Mouse (Mus musculus): ENCODE measurements around the gene Tek. TPM values are rescaled to one million over a fixed set of nuclear protein-coding genes. Genes with fewer than 3 reads are reported as not detected.

Gene Tek
- total and polyA plus RNA-seq, 3 experiments, result 0.28 to 0.58 TPM; not detected in 1

- Histone ChIP-seq H3K9ac (ENCODE audit: control insufficient read depth, low read depth, low read length, poor library complexity, severe bottlenecking) (no peak overlapping the region), H3K79me2 (ENCODE audit: control insufficient read depth, insufficient read depth, low read length, poor library complexity) (no peaks in the 10 kb centered on the region), H3K27me3 (ENCODE audit: control insufficient read depth in 1 of 2, insufficient read depth in 2 of 2, low read length in 2 of 2) (no peaks in the 10 kb centered on the region), H3K4me3 (ENCODE audit: control insufficient read depth in 1 of 2, insufficient read depth in 1 of 2, low read depth in 2 of 2, low read length in 2 of 2) (no peak overlapping the region), H3K36me3 (ENCODE audit: control insufficient read depth in 1 of 2, insufficient read depth in 2 of 2, low read length in 2 of 2) (peaks cover 0 to 23% of the 10 kb centered on the region in 2 experiments; a peak in 2 of 4 replicates), H3K4me1 (ENCODE audit: control insufficient read depth in 1 of 2, insufficient read depth in 2 of 2, low read length in 2 of 2) (peaks cover 7 to 21% of the 10 kb centered on the region in 2 experiments), H3K9me3 (replicated peaks; ENCODE audit: insufficient read depth, low read length) (no peaks in the 10 kb centered on the region), H3K27ac (ENCODE audit: control insufficient read depth, low read depth, low read length) (no peak overlapping the region)
- no peak for TF ChIP-seq TCF12 (IDR thresholded peaks at IDR 0.05; ENCODE audit: low read depth, low read length)
- no peak for TF ChIP-seq TAL1 (IDR thresholded peaks at IDR 0.05; ENCODE audit: low read length)
- TF ChIP-seq POLR2AphosphoS5 (IDR thresholded peaks at IDR 0.05; ENCODE audit: borderline replicate concordance, low read depth, low read length), result no peak
- TF ChIP-seq E2F4 (IDR thresholded peaks at IDR 0.05; ENCODE audit: borderline replicate concordance, low read depth, low read length), result no peak
- TF ChIP-seq EP300 (IDR thresholded peaks at IDR 0.05; ENCODE audit: low read depth in 1 of 2, low read length in 2 of 2), result peak in 1 of 2 experiments; percentile 30; a peak in 1 of 4 replicates
- TF ChIP-seq USF2 (IDR thresholded peaks at IDR 0.05; ENCODE audit: borderline replicate concordance in 1 of 2, insufficient read depth in 1 of 2, low read depth in 1 of 2, low read length in 2 of 2), result no peak
- TF ChIP-seq TBP (IDR thresholded peaks at IDR 0.05; ENCODE audit: low read depth, low read length), result no peak
- TF ChIP-seq GATA1 (IDR thresholded peaks at IDR 0.05; ENCODE audit: low read depth, low read length), result 0 out of 2 replicates have a peak, but pooled peaks have one; percentile 12
- DNase-seq (ENCODE audit: low read depth, low spot score), result no peak
These were observed 46.9 kb upstream of the Tek start for GRCm38 (mm10) chr4:94692175-94692574.

GRCm38 (mm10) chr4:94696368-94696767 lies 42.7 kb upstream of the Tek start:
- Histone ChIP-seq H3K4me3 (ENCODE audit: control insufficient read depth in 1 of 2, insufficient read depth in 1 of 2, low read depth in 2 of 2, low read length in 2 of 2) (no peak overlapping the region), H3K27ac (ENCODE audit: control insufficient read depth, low read depth, low read length) (no peak overlapping the region), H3K27me3 (ENCODE audit: control insufficient read depth in 1 of 2, insufficient read depth in 2 of 2, low read length in 2 of 2) (no peaks in the 10 kb centered on the region), H3K9me3 (replicated peaks; ENCODE audit: insufficient read depth, low read length) (no peaks in the 10 kb centered on the region), H3K79me2 (ENCODE audit: control insufficient read depth, insufficient read depth, low read length, poor library complexity) (no peaks in the 10 kb centered on the region), H3K4me1 (ENCODE audit: control insufficient read depth in 1 of 2, insufficient read depth in 2 of 2, low read length in 2 of 2) (peaks cover 7 to 11% of the 10 kb centered on the region in 2 experiments), H3K36me3 (ENCODE audit: control insufficient read depth in 1 of 2, insufficient read depth in 2 of 2, low read length in 2 of 2) (peaks cover 0 to 18% of the 10 kb centered on the region in 2 experiments; a peak in 2 of 4 replicates), H3K9ac (ENCODE audit: control insufficient read depth, low read depth, low read length, poor library complexity, severe bottlenecking) (no peak overlapping the region)
- DNase-seq (ENCODE audit: low read depth, low spot score), result peak; percentile 51
- no peak for TF ChIP-seq E2F4 (IDR thresholded peaks at IDR 0.05; ENCODE audit: borderline replicate concordance, low read depth, low read length)
- TF ChIP-seq USF2 (IDR thresholded peaks at IDR 0.05; ENCODE audit: borderline replicate concordance in 1 of 2, insufficient read depth in 1 of 2, low read depth in 1 of 2, low read length in 2 of 2), result 0 out of 4 replicates have a peak, but pooled peaks of 1 of the 2 experiments have one; percentile 23
- TF ChIP-seq USF1 (IDR thresholded peaks at IDR 0.05; ENCODE audit: low read depth, low read length), result peak; percentile 78
- TF ChIP-seq CHD2 (IDR thresholded peaks at IDR 0.05; ENCODE audit: low read length), result no peak
- peak; percentile 20; the same call in 1 of the 2 replicates for TF ChIP-seq BHLHE40 (IDR thresholded peaks at IDR 0.05; ENCODE audit: borderline replicate concordance, low read depth, low read length)
- TF ChIP-seq POLR2A (IDR thresholded peaks at IDR 0.05; ENCODE audit: control insufficient read depth in 1 of 2, insufficient read depth in 1 of 2, low read depth in 1 of 2, low read length in 2 of 2, poor library complexity in 1 of 2), result no peak
- TF ChIP-seq GATA1 (IDR thresholded peaks at IDR 0.05; ENCODE audit: low read depth, low read length), result peak; percentile 40; the same call in 1 of the 2 replicates

DNA sequence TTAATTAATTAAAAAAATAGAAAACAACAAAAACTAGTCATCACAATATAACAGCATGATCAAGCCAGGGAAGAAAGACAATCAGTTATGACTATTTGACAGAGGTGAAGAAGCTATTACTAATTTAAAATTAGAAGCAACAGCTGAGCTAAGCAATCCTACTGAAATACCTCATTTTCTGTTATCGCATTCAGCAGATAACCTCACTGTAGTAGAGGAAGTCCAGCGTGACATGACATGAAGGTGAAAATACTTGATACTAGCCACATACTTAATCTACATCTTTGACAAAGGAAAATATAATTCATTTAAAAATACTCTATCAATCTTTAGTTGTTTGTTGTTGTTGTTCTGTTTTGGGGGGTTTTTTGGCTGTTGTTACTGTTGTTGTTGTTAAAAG lies 28.1 kb upstream of the Tek start:
- Histone ChIP-seq H3K27me3 (ENCODE audit: control insufficient read depth in 1 of 2, insufficient read depth in 2 of 2, low read length in 2 of 2) (no peaks in the 10 kb centered on the region), H3K36me3 (ENCODE audit: control insufficient read depth in 1 of 2, insufficient read depth in 2 of 2, low read length in 2 of 2) (peaks cover 0 to 4% of the 10 kb centered on the region in 2 experiments; a peak in 2 of 4 replicates), H3K4me3 (ENCODE audit: control insufficient read depth in 1 of 2, insufficient read depth in 1 of 2, low read depth in 2 of 2, low read length in 2 of 2) (no peak overlapping the region), H3K9me3 (replicated peaks; ENCODE audit: insufficient read depth, low read length) (no peaks in the 10 kb centered on the region), H3K79me2 (ENCODE audit: control insufficient read depth, insufficient read depth, low read length, poor library complexity) (no peaks in the 10 kb centered on the region), H3K4me1 (ENCODE audit: control insufficient read depth in 1 of 2, insufficient read depth in 2 of 2, low read length in 2 of 2) (peaks cover 2 to 3% of the 10 kb centered on the region in 2 experiments; a peak in 2 of 4 replicates), H3K27ac (ENCODE audit: control insufficient read depth, low read depth, low read length) (no peak overlapping the region), H3K9ac (ENCODE audit: control insufficient read depth, low read depth, low read length, poor library complexity, severe bottlenecking) (no peak overlapping the region)
- peak; percentile 61 for DNase-seq (ENCODE audit: low read depth, low spot score)
- TF ChIP-seq BHLHE40 (IDR thresholded peaks at IDR 0.05; ENCODE audit: borderline replicate concordance, low read depth, low read length), result peak; percentile 49; the same call in 1 of the 2 replicates
- peak; percentile 77 for TF ChIP-seq MAFK (IDR thresholded peaks at IDR 0.05; ENCODE audit: borderline replicate concordance, low read depth, low read length)
- TF ChIP-seq ELF1 (IDR thresholded peaks at IDR 0.05; ENCODE audit: low read depth, low read length), result no peak
- no peak for TF ChIP-seq SMC3 (IDR thresholded peaks at IDR 0.05; ENCODE audit: low read depth, low read length)
- TF ChIP-seq RCOR1 (IDR thresholded peaks at IDR 0.05; ENCODE audit: low read depth, low read length), result peak; percentile 69
- no peak for TF ChIP-seq GABPA (IDR thresholded peaks at IDR 0.05; ENCODE audit: low read depth, low read length)
- no peak for TF ChIP-seq CTCF (IDR thresholded peaks at IDR 0.05 in 2 of 3, conservative IDR thresholded peaks at IDR 0.05 in 1 of 3; ENCODE audit: control insufficient read depth in 1 of 3, insufficient read depth in 1 of 3, low read depth in 2 of 3, low read length in 3 of 3, poor library complexity in 1 of 3, severe bottlenecking in 1 of 3)
- no peak for TF ChIP-seq MAZ (IDR thresholded peaks at IDR 0.05; ENCODE audit: low read depth, low read length)
- peak; percentile 52; the same call in 1 of the 2 replicates for TF ChIP-seq SIN3A (IDR thresholded peaks at IDR 0.05; ENCODE audit: low read length)
- TF ChIP-seq E2F4 (IDR thresholded peaks at IDR 0.05; ENCODE audit: borderline replicate concordance, low read depth, low read length), result no peak
- no peak for TF ChIP-seq USF2 (IDR thresholded peaks at IDR 0.05; ENCODE audit: borderline replicate concordance in 1 of 2, insufficient read depth in 1 of 2, low read depth in 1 of 2, low read length in 2 of 2)
- peak; percentile 90 for TF ChIP-seq GATA1 (IDR thresholded peaks at IDR 0.05; ENCODE audit: low read depth, low read length)
- TF ChIP-seq TCF12 (IDR thresholded peaks at IDR 0.05; ENCODE audit: low read depth, low read length), result peak; percentile 93
- TF ChIP-seq USF1 (IDR thresholded peaks at IDR 0.05; ENCODE audit: low read depth, low read length), result no peak
- TF ChIP-seq NELFE (IDR thresholded peaks at IDR 0.05; ENCODE audit: low read depth, low read length), result no peak
- peak; percentile 97 for TF ChIP-seq ETS1 (IDR thresholded peaks at IDR 0.05; ENCODE audit: low read depth, low read length)
- TF ChIP-seq MYC (IDR thresholded peaks at IDR 0.05; ENCODE audit: low read depth, low read length), result no peak
- TF ChIP-seq CHD2 (IDR thresholded peaks at IDR 0.05; ENCODE audit: low read length), result no peak
